Mouse (Mus musculus) splenic B cell, adult 2 months (primary cell): ENCODE measurements around the gene Sbk2.
"Not testable (repeated sequence)": the region's sequence is repeated elsewhere in the genome, so short reads cannot be mapped to it uniquely, and the experiment has no call there.

ENCODE experiments used
- DNase-seq: peaks from one replicate; pipeline ENCODE4 v3.0.0-alpha.2; 2011; ENCODE audit warnings: low read depth, low spot score
- H3K27me3 ChIP-seq: 2 replicates; pipeline ENCODE4 v1.6.1; 2012; ENCODE audit warnings: mild to moderate bottlenecking, low read length, moderate library complexity, mixed read lengths; ENCODE audit not compliant: control insufficient read depth, poor library complexity, insufficient read depth, severe bottlenecking
- H3K36me3 ChIP-seq: 2 replicates; pipeline ENCODE4 v1.6.1; 2012; ENCODE audit warnings: mild to moderate bottlenecking, low read length, moderate library complexity, mixed read lengths; ENCODE audit not compliant: control insufficient read depth, poor library complexity, insufficient read depth, severe bottlenecking

Sbk2 gene

GRCm38 (mm10) chr7:4964272-4964671, at the start of gene Sbk2:
Gene Sbk2 (minus strand): TSS chr7:4964406.
- no peaks in the 10 kb centered on the region for H3K36me3 ChIP-seq
- peak; percentile 81 for DNase-seq
- no peaks in the 10 kb centered on the region for H3K27me3 ChIP-seq

- DNase-seq = no peak
- H3K27me3 ChIP-seq = no peaks in the 10 kb centered on the region
- peaks cover 19% of the 10 kb centered on the region for H3K36me3 ChIP-seq
Observed at GRCm38 (mm10) chr7:5012681-5013513, 48.7 kb upstream of the Sbk2 start.

- Histone ChIP-seq H3K27me3 (no peaks in the 10 kb centered on the region), H3K36me3 (peaks cover 21% of the 10 kb centered on the region)
- DNase-seq = no peak
Observed at GRCm38 (mm10) chr7:5008229-5008628, 44.0 kb upstream of the Sbk2 start.

- not testable (repeated sequence) for DNase-seq, H3K27me3 ChIP-seq, H3K36me3 ChIP-seq
Observed at GRCm38 (mm10) chr7:5002876-5003275, 38.7 kb upstream of the Sbk2 start.

- DNase-seq = peak; percentile 61
- Histone ChIP-seq H3K36me3 (no peaks in the 10 kb centered on the region), H3K27me3 (no peaks in the 10 kb centered on the region)
Observed at GRCm38 (mm10) chr7:4999876-5000275, 35.7 kb upstream of the Sbk2 start.

GRCm38 (mm10) chr7:4996934-4997333, 32.7 kb upstream of the Sbk2 start:
- H3K36me3 ChIP-seq = no peaks in the 10 kb centered on the region; the same call in 1 of the 2 replicates
- no peak for DNase-seq
- H3K27me3 ChIP-seq = no peaks in the 10 kb centered on the region

GRCm38 (mm10) chr7:4996003-4996895, 32.0 kb upstream of the Sbk2 start, which contains the start of gene Zfp579:
Gene Zfp579 (minus strand): TSS chr7:4996158.
- DNase-seq = peak; percentile 76
- Histone ChIP-seq H3K36me3 (no peaks in the 10 kb centered on the region; the same call in 1 of the 2 replicates), H3K27me3 (no peaks in the 10 kb centered on the region)

GRCm38 (mm10) chr7:4995268-4996002, 31.2 kb upstream of the Sbk2 start:
- DNase-seq = no peak
- no peaks in the 10 kb centered on the region; the same call in 1 of the 2 replicates for H3K36me3 ChIP-seq
- H3K27me3 ChIP-seq = no peaks in the 10 kb centered on the region

- Histone ChIP-seq H3K27me3 (no peaks in the 10 kb centered on the region), H3K36me3 (no peaks in the 10 kb centered on the region; the same call in 1 of the 2 replicates)
- no peak for DNase-seq
Observed at GRCm38 (mm10) chr7:4993999-4994788, 30.0 kb upstream of the Sbk2 start.

- no peak for DNase-seq
- H3K36me3 ChIP-seq = no peaks in the 10 kb centered on the region; the same call in 1 of the 2 replicates
- no peaks in the 10 kb centered on the region for H3K27me3 ChIP-seq
Observed at GRCm38 (mm10) chr7:4993347-4993998, 29.3 kb upstream of the Sbk2 start.

- H3K36me3 ChIP-seq = no peaks in the 10 kb centered on the region; the same call in 1 of the 2 replicates
- H3K27me3 ChIP-seq = no peaks in the 10 kb centered on the region
- no peak for DNase-seq
Observed at GRCm38 (mm10) chr7:4988250-4988649, 24.0 kb upstream of the Sbk2 start.

- Histone ChIP-seq H3K36me3 (no peaks in the 10 kb centered on the region), H3K27me3 (no peaks in the 10 kb centered on the region)
- DNase-seq = no peak
Observed at GRCm38 (mm10) chr7:4976832-4977231, 12.6 kb upstream of the Sbk2 start.

GRCm38 (mm10) chr7:4975455-4975854, 11.2 kb upstream of the Sbk2 start:
- Histone ChIP-seq H3K27me3 (no peaks in the 10 kb centered on the region), H3K36me3 (no peaks in the 10 kb centered on the region)
- no peak for DNase-seq
